Mouse (Mus musculus) CD4-positive helper T cell, adult 2 months (primary cell): Measurements from ENCODE around the gene Stxbp3.

Experiments
- DNase-seq: peaks from one replicate; pipeline ENCODE4 v3.0.0-alpha.2; 2012; ENCODE audit warnings: low read depth, missing footprints, low spot score

Gene Stxbp3

DNA sequence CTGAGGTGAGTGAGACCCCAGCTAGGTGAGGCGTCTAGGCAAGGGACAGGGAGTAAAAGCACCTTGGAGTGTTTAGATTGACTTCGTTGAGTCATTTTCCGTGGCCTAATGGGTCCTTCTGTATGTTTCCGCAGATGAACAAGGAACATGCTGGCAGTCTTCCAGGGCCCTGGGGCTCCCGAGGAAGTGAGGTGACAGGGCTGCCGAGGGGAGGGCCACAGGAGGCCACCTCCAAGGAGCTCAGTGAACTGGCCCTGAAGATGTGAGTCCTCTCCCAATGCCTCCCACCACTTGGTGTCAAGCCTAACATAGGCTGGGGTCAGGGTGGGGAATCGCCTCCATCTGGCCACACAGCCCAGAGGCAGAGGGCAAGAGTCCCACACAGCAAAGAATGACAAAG is 75.3 kb downstream of the Stxbp3 start:
- DNase-seq = no peak

DNA sequence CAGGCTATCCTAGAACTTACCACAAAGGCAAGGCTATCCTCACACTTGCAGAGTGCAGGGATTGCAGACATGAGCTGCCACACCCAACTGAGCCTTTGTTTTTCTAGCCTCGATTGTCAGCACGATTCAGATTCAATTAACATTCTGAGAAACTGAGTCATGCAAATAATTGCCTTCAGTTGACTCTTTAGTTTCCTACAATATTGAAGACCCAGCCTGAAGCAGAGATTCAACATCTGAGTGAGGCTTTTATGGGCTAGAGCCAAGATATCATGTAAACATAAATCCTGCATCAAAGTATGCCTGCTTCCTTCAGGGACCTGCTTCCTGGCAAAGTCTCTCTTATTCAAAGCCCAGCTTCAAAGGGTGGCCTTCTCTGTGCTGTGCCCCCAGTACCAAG is 76.6 kb downstream of the Stxbp3 start:
- DNase-seq = no peak

DNA sequence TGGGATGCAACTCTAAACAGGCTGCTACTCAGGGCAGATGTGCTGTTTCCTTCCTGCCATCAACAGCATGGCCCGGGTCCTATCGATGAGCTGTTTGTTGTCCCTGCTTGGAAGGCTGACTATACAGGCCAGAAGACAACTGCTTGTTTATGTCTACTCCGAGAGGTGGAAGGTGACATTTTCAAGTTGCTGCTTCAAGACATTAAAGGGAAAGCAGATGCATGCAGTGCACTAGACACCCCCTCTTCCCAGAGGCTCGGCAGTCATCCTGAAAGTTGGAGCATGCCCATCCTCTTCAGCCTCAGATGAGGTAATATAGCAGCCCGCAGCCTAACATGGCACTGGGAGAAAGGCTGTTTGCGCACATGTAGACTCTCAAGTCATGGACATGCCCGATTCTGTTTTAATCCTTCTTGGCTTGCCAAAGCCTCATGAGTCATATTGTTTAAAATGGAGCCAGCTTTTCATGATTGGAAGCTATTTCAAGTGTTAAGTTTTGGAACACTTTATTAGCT is 77.7 kb downstream of the Stxbp3 start:
- no peak for DNase-seq

DNA sequence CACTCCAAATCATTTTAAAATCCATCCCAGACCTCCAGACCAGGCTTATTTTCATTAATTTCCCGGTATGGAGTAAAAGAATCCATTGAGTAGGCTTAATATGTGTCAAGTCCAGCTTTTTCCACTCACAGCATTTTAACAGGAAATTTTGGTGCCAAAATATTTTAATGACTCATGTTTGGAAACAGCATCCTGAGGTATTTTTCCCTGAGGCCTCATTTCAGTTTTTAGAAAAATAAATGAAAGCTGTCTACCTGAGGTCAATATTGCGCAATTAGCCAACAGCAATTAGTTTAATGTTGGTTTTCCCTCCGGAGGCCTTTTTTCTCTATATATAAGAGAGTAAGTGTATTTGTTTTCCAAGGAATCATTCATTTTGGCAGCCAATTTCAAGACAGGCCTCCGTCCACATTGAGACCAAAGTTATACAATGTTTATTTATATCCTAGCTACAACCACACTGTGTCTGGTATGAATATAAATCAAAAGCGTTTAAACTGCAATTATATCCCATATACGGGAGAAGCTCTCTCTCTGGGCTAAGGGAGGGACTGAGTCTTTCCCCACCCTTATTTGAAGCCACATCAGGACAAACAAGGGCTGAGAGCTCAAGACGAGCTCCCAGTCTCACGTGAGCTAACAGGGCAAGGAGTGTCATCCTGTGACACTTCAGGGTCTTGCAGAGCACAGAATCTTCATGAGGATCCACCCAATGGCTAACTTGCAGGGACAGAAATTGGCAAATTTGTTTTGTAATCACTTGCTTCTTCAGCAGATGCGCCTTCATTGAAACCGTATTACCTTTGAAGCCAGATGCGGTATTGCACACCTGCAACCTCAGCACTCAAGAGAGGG is 80.5 kb downstream of the Stxbp3 start:
- DNase-seq = no peak

DNA sequence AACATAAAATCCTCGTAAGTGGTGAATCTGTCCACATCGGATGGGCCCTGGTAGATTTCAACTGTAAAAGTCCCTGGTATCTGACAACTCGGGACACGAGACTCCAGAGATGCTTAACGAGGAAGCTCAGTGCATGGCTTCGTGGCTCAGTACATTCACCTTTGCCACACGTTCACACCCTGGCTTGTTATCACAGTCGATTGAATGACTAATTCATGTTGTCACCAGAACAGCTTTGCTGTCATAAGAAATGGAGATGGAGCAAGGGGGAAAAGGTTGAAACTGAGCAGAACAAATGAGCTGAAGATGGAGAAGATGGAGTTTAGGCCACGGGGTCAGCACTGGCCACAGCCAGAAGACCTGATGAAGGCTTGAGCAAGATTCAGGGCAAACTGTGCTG is 82.8 kb downstream of the Stxbp3 start:
- DNase-seq = no peak

DNA sequence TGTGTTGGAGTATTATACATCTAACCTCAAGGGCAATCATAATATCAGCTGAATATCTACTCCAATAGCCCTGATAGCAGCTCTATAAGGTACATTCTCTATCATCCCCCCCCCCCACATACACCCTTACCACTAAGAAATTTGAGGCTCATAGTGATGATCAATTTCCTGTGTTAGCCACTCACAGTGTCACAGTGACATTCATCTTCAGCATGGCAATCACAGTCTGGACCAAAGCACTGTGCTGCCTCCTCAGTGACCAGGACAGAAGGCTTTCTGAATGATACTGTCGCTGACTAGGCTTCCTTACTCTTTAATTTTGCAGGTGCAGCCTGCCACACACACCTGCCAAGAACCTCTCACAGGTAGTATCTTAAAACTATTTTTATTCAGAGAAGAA is 84.2 kb downstream of the Stxbp3 start:
- no peak for DNase-seq

DNA sequence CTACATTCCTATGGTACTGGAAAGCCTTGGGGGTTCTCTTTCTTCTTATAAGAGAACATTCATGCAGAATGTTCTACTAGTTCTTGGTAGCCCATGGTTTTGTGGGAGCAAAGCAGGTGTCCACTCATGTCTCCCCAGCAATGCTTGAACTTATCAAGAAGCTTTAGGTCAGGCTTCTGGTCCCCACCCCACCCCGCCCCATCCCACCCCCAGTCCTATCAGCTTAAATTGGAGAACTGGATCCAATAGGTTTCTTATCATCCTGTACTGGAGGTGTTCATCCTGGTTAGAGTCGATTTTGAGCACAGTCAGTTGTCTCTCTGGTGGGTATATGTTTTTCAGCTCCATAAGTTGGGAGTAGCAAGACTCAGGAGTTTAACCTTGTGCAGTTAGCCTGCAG is 84.8 kb downstream of the Stxbp3 start:
- no peak for DNase-seq

DNA sequence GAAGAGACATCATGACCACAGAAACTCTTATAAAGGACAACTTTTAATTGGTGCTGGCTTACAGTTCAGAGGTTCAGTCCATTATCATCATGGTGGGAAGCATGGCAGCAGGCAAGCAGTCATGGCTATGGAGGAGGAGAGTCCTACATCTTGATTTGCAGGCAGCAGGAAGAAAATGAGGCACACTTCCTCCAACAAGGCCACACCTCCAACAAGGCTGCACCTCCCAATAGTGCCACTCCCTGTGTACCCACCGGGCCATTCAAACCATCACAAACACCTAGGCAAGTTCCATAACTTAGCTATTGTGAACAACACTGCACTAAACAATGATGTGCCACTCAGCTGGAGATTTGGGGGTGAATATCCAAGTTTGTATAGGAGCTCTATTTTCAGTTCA is 85.8 kb downstream of the Stxbp3 start:
- DNase-seq = no peak

DNA sequence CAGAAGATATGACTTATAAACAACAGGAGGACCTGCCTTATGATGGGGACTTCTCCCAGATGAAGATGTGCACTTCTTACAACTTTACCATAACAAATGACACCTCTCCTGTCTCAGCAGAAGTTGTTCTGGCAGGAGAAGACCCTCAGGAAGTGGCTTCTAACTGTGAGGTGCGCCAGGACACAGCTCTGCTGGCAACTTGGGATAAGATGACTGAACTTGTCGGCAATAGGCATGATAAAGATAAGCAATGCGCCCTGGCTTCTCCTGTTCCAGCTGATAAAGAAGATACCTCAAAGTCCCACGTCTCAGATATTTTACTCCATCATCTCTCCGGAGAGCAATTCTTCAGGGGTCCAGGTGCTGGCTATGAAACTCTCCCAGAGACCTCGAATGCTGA is 88.6 kb downstream of the Stxbp3 start:
- no peak for DNase-seq

DNA sequence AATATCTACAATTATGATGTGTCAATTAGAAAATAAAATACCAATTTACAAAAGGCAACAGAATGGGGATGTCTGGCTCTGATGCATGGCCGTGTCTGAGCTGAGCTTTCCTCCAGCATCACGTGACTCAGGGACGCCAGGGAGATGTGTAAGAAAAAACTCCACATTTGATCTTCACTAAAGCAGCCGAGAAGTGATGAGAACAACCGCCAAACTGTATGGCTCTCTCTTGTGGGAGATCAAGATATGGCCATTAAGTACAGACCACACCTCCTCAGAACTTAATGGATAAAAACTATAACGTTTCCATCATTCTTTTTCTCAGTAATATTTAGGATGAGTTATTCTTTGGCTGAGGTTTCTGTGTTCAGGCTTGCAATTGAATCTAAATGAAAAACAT is 89.3 kb downstream of the Stxbp3 start:
- no peak for DNase-seq

DNA sequence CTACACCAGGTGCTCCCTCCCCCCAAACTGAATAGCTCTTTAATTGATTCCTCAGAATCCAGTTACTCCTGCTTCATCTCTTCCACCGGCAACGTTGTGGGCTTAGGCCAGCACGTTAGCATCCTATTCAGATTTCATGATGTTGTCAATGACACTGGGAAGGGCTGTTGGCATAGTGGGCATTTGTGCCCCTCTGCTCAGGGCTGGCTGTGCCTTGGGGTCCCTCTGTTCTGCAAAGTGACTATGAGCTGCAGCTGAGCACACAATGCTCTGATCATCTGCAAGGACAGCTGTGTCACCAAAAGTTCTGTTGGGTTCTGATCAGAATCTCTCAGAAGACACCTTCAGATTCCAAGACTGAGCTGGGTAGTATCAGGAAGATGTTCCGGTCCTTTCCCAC is 96.3 kb downstream of the Stxbp3 start:
- no peak for DNase-seq
